Mouse (Mus musculus) macrophage (primary cell): Measurements from ENCODE around the gene Fam120c. TPM values are rescaled to one million over a fixed set of nuclear protein-coding genes. Genes with fewer than 3 reads are reported as not detected.
A peak's percentile ranks its signal among the peaks of the same experiment; 100 is the strongest.
"Not testable (repeated sequence)": the region's sequence is repeated elsewhere in the genome, so short reads cannot be mapped to it uniquely, and the experiment has no call there.

Experiments used
- H3K27ac ChIP-seq: fragments of 350-480 bp; formaldehyde crosslinking; 2 replicates; pipeline ENCODE4 v1.9.0; 2021
- H3K36me3 ChIP-seq: fragments of 350-480 bp; formaldehyde crosslinking; 2 replicates; pipeline ENCODE4 v1.9.0; 2021; ENCODE audit errors: inconsistent target
- H3K4me3 ChIP-seq: fragments of 350-480 bp; formaldehyde crosslinking; 2 replicates; pipeline ENCODE4 v1.9.0; 2021; ENCODE audit errors: inconsistent target
- H3K79me2 ChIP-seq: fragments of 350-480 bp; formaldehyde crosslinking; 2 replicates; pipeline ENCODE4 v1.9.0; 2021; ENCODE audit errors: inconsistent target
- WGBS: methylation state at CpG from one replicate; pipeline ENCODE4 v1.1.7; 2026; ENCODE audit warnings: inconsistent platforms; ENCODE audit not compliant: missing documents; 5-methylcytosine and 5-hydroxymethylcytosine counted together
- polyA plus RNA-seq: library from polyadenylated mRNA; stranded (reverse); fragments of 250-400 nt; gene quantifications from 3 replicates; pipeline ENCODE4 v1.2.4, GENCODE M21; 2018; ENCODE audit warnings: inconsistent platforms
- total RNA-seq, 78 experiments: library from RNA; depleted of rRNA; stranded (reverse); fragments of 250-400 nt; gene quantifications; 1 replicate in 9 of 78; 2 replicates in 24 of 78; 3 replicates in 43 of 78; 4 replicates in 2 of 78; pipeline ENCODE4 v1.2.4; 2018; ENCODE audit warnings: inconsistent platforms in 56 of 78

Gene Fam120c
- 1 to 10 TPM in 25 of 26 experiments, under 1 TPM in 1; 0.80 to 8.9 (median 6.3) TPM for total RNA-seq (2018; cell fraction: chromatin; rRNA removed)
- total RNA-seq (2018; cell fraction: cytosol; rRNA removed) = 1 to 10 TPM; 2.1 to 4.1 (median 3.4) TPM
- 10 to 100 TPM in 2 of 26 experiments, 1 to 10 TPM in 24; 1.1 to 12.0 (median 5.0) TPM for total RNA-seq (2018; cell fraction: nucleus; rRNA removed)
- 1.0 to 2.9 TPM (median 1.3 TPM) in 3 replicates for polyA plus RNA-seq

DNA sequence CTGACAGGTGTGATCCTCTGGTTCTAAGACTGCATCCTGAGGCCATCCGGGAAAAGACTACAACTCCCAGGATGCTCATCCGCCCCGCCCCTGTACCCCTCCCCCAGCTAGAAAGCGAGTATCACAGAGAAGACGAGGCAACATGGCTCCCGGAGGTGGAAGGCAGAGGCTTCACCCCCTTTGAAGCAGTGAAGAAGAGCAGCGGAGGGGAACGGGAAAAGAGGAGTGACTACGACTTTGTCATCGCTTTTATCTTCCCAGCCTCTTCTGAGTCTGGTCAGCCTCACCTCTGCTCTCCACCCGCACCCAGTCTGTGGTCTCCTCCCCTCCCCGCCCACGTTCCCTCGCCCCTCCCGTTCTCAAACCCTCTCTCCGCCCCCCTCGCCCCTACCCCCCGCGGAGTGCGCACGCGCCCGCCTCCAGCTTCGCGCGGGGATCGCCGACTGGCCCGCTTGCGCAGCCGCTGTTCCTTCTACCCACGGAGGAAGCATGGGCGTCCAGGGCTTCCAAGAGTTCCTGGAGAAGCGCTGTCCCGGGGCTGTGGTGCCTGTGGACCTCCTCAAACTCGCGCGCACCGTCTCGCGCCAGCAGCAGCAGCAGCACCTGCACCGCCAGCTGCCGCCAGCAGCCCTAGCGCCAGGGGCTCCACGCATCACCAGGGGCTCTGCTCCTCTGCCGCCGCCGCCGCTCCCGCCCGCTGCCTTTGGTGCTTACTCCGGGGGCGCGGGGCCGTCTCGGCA is at the start of gene Fam120c:
Fam120c (plus strand) TSS at position 415 of the 740 bp plus-strand sequence.
- Histone ChIP-seq H3K36me3 (no peaks in the 10 kb centered on the region), H3K79me2 (no peaks in the 10 kb centered on the region), H3K27ac (0 out of 2 replicates have a peak within 1 kb of the TSS, but pooled peaks have one; percentile 37), H3K4me3 (peak within 1 kb of the TSS; percentile 29)
- WGBS = 19% methylated on average over 37 of the region's 56 CpGs

DNA sequence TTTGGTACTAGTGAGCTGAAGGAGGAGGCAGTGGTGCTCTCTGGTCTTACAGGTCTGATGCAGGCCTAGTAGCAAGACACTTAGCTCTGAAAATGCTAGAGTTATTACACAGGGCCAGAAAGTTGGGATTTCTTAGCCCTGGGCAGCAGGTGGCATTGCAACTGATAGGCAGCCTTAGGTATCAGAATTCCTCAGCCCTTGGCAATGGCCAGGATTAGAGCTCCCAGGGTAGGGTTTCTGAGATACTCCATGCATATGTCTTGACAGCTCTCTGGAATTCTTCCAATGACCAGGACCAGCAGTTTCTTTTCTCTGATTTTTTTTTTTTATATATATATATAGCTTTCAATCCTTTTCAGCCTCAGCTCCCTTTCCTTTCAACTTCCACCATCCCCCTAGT is 45.6 kb upstream of the Fam120c start:
- Histone ChIP-seq H3K27ac (no peak overlapping the region), H3K4me3 (no peak overlapping the region), H3K79me2 (no peaks in the 10 kb centered on the region), H3K36me3 (no peaks in the 10 kb centered on the region)

DNA sequence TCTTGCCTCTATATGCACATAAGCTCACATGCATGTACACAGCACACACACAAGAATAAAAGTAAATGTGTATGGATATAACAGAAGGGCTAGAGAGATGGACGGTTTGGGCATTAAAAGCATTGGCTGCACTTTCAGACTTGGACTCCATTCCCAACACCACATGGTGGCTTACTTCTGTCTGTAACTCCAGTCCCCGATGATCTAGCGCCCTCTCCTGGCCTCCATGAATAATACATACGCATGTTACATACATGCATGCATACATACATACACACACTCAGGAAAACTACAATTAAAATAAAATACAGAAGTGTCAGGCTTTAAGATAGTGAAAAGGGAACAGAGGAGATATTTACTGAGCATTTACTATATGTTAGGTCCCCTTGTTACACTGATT is 30.2 kb upstream of the Fam120c start:
- 93% methylated on average over 2 of the region's 4 CpGs for WGBS
- Histone ChIP-seq H3K27ac (no peak overlapping the region), H3K36me3 (no peaks in the 10 kb centered on the region), H3K4me3 (no peak overlapping the region), H3K79me2 (no peaks in the 10 kb centered on the region)

DNA sequence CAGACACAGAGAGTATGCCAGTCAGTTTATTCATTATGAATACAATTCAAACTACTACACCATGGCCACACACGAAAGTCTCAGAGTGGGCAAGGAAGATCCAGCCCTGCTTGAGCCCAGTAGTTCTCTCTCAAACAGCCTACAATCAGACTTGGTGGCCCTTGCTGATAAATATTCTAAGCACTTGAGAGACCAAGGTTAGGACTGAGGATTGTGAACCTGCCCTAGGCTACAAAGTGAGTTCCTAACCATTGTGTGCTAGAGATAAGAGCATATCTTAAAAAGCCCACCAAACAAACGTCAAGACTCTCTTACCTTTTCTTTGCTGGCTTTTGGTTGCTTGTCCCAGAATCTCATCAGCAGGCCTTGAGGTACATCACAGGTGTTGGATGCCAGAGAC is 10.4 kb upstream of the Fam120c start:
- Histone ChIP-seq H3K27ac (no peak overlapping the region), H3K4me3 (no peak overlapping the region), H3K36me3 (no peaks in the 10 kb centered on the region), H3K79me2 (no peaks in the 10 kb centered on the region)
- WGBS = 93% methylated on average over 2 of the region's 2 CpGs

DNA sequence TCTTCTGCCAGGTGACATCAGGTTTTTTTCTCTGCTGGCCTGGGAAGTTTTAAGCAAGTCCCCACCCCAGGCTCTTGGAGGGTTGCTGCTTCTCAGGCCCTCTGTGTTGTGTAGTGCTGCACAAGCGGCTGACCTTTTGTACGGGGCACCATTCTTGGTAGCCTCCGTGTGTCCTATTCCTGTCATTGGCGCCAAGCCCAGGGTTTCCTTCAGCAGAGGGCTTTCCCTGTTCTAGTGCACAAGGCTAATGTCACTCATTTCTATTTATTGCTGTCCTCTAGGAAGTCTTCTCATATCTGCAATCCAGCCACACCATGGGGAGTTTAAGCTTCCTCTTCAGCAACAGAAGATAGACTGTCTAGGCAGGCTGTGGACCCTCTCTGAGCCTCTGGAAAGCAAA is 6.2 kb upstream of the Fam120c start:
- Histone ChIP-seq H3K36me3 (no peaks in the 10 kb centered on the region), H3K4me3 (no peak overlapping the region), H3K79me2 (no peaks in the 10 kb centered on the region), H3K27ac (no peak overlapping the region)
- 89% methylated on average over 4 of the region's 4 CpGs for WGBS

DNA sequence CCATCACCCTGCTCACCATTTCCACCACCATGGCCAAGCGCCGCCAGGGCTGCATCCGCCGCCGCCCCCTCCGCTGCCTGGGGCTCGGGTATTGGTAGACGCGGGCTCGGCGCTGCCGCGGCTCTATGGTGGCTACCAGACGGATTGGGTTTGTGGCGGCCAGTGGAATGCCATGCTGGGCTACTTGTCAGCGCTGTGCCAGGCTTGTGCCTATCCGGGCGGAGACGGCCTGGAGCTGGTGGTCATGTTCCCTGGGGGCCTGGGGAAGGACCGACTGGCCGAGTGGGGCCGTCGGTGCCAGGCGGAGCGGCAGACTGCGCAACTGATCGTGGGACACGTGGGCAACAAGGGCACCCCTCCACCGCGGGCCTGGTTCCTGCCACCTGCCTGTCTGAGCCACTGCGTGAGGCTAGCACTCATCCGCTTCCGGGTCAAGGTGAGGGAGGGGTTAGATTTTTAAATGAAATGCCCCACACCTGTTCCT is 568 bp downstream of the Fam120c start:
- Histone ChIP-seq H3K4me3 (peak overlapping the region; percentile 23), H3K36me3 (no peaks in the 10 kb centered on the region), H3K27ac (no peak overlapping the region), H3K79me2 (no peaks in the 10 kb centered on the region)
- WGBS = 15% methylated on average over 21 of the region's 33 CpGs

DNA sequence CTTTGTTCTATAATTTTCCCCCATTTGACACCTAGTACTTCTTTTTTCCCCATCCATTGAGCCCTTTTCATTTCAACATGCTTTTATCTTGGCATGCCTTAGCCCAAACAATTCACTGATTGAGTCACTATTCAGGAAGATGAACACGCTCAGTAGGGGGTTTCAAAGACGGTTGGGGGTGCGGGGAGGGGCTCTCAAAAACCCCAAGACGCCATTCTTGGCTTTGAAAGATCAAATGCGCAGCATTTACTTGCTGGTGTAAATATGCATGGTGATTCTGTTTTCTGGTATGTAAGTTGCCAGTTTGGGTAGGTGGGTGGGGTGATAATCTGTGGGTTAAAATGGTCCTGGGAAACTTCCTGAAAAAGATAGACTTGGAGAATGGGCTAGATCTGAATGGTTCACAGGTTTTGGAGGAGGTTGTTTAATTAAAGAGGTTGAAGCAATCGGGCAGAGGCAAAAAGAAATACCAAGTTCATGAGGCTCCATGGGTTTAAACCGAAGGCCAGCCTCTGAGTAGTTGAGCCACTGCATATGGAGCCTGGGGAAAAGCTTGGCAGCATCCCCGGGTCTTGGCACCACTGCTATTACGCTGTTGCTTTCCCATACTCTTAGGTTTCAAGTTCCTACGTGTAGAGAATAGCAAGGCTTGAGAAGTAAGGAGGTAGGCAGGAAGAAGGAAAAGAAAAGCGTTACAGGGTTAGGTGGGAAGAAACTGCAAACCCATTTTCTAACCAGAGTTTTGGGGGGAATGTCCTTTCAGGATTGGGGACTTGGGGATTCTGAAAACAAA is 1.6 kb downstream of the Fam120c start:
- H3K79me2 ChIP-seq = no peaks in the 10 kb centered on the region
- 65% methylated on average over 11 of the region's 11 CpGs for WGBS
- H3K4me3 ChIP-seq = peak overlapping the region; percentile 23; the same call in 1 of the 2 replicates
- H3K27ac ChIP-seq = no peak overlapping the region
- H3K36me3 ChIP-seq = no peaks in the 10 kb centered on the region

DNA sequence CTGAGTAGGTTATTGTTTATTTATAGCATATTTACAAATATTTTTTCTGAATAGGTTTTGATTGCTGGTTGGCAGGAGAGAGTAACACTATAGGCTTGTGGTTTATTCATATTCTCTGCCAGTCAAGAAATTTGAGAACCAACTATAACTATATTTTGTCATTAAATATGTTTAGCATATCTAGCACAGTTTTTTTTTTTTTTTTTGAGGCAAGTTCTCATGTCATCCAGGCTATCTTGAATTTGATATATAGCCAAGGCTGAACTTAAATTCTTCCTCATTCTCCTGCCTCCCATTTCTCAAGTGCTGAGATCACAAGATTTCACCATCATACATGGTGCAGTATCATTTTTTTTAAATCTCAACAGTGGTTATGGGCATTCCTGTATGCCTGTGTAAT is 3.3 kb downstream of the Fam120c start:
- Histone ChIP-seq H3K27ac (no peak overlapping the region), H3K36me3 (no peaks in the 10 kb centered on the region), H3K4me3 (no peak overlapping the region), H3K79me2 (no peaks in the 10 kb centered on the region)

DNA sequence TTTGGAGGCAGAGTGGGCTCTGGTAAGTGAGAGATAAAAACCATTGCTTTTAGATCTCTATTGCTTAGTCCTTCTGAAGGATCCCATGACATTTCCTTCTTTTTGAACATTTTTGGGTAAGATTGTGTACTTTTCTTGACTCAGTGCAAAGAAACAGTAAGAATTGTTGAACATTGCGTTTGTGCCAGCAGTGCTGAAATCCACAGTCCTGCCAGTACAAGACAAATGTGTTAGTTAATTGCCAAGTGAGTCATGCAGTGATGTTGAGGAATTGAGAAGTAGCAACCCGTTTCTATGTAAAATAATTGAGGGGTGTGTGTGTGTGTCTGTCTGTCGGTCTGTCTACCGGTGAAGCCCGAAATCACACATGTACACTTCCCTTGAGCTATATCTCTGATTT is 5.3 kb downstream of the Fam120c start:
- 78% methylated on average over 5 of the region's 5 CpGs for WGBS
- no peaks in the 10 kb centered on the region for H3K79me2 ChIP-seq
- H3K27ac ChIP-seq = no peak overlapping the region
- no peak overlapping the region for H3K4me3 ChIP-seq
- no peaks in the 10 kb centered on the region for H3K36me3 ChIP-seq

DNA sequence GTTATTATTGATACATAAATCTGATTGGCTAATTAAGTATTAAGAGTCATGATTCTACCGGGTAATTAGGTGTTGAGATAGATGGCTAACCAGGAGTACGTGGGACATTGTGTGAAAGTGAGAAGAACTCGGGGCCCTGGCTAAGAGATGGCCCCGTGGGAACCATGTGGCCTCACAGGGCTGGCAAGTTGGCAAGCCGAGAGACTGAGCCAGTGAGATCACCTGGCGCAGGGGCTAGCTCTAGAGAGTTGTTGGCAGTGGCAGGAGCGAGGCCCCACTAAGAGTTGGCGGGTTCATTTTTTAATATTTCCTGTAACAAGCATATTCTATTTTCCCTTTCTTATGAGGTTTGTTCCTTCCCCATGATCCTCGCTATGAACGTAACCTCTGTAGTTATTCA is 74.8 kb downstream of the Fam120c start:
- no peaks in the 10 kb centered on the region for H3K79me2 ChIP-seq
- no peak overlapping the region for H3K4me3 ChIP-seq
- H3K27ac ChIP-seq = no peak overlapping the region
- 93% methylated on average over 10 of the region's 10 CpGs for WGBS
- no peaks in the 10 kb centered on the region for H3K36me3 ChIP-seq

DNA sequence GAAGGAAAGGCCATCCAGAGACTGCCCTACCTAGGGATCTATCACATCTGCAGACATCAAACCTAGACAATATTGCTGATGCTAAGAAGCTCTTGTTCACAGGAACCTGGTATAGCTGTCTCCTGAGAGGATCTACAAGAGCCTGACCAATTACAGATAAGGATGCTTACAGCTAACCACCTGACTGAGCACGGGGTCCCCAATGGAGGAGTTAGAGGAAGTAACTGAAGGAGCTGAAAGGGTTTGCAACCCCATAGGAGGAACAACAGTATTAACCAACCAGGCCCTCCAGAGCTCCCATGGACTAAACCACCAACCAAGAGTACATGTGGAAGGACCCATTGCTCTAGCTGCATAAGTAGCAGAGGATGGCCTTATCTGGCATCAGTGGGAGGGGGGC is 76.8 kb downstream of the Fam120c start:
- no peak overlapping the region for H3K4me3 ChIP-seq
- no peaks in the 10 kb centered on the region for H3K36me3 ChIP-seq
- H3K27ac ChIP-seq = no peak overlapping the region
- WGBS = 43% methylated on average over 1 of the region's 1 CpGs
- H3K79me2 ChIP-seq = no peaks in the 10 kb centered on the region

DNA sequence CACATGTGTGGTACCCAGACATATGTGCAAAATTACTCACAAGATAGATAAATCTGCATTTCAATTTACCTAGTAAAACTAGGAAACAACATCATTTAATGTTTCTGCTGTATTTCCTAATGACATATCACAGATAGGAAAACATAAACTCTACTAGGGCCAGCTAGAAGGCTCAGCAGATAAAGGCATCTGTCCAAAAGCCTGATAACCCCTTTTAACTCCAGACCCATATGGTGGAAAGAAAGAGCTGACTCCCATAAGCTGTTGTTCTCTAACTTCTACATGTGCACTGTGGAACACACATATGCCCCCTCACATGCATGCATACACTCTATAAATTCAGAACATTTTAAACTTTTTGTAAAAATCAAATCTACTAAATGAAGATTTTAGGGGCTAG is 99.7 kb downstream of the Fam120c start:
- Histone ChIP-seq H3K36me3 (no peaks in the 10 kb centered on the region), H3K27ac (no peak overlapping the region), H3K79me2 (no peaks in the 10 kb centered on the region), H3K4me3 (no peak overlapping the region)

DNA sequence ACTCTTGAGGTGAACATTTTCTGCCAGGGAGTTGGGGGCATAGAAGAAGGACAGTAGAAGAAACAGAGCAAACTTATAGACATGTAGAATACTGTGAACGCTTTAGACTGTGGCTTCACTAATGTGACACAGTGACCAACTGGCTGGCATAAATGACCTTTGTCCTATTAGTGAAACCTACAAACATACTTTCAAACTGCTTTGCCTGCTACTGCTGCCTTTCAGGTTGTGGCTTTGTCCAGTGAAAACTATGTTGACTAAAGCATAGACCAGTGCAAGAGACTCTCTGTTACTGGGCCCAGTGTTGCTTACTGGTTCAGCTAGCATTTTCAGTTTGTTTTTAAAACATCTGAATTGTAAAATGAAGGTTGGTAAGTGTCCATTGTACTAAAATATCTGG is 100.2 kb downstream of the Fam120c start:
- Histone ChIP-seq H3K36me3 (no peaks in the 10 kb centered on the region), H3K79me2 (no peaks in the 10 kb centered on the region), H3K27ac (no peak overlapping the region), H3K4me3 (no peak overlapping the region)
- 80% methylated on average over 1 of the region's 1 CpGs for WGBS

DNA sequence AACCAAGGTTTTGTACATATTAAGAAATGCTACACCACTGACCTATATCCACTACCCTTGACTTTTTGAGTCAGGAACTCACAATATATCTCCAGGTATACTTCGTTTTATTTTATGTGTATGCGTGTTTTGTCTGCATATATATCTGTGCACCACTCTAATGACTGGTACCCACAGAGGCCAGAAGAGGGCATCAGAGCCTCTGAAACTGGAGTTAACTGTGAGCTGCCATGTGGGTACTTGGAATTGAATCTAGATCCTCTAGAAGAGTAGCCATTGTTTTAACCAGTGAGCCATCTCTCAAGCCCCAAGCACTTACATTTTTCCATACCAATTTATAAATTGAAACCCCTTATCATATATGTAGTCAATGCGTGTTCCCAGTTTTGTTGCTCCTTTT is 144.2 kb downstream of the Fam120c start:
- H3K79me2 ChIP-seq = no peaks in the 10 kb centered on the region
- no peak overlapping the region for H3K4me3 ChIP-seq
- WGBS = 80% methylated on average over 3 of the region's 3 CpGs
- no peak overlapping the region for H3K27ac ChIP-seq
- H3K36me3 ChIP-seq = no peaks in the 10 kb centered on the region

DNA sequence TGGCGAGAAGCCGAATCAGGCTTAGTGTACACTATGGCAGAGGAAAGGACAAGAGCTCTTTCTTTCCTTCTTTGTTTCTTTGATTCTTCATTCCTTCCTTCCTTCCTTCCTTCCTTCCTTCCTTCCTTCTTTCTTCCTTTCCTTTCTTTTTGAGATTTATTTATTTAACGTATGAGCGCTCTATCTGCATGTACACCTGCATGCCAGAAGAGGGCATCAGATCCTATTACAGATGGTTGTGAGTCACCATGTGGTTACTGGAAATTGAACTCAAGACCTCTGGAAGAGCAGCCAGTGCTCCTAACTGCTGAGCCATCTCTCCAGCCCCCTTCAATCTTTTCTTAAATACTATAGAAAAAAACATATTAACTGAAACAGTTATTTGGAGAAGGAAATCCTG is 149.3 kb downstream of the Fam120c start:
- H3K27ac ChIP-seq, H3K4me3 ChIP-seq, H3K36me3 ChIP-seq, H3K79me2 ChIP-seq: not testable (repeated sequence)
- 92% methylated on average over 2 of the region's 4 CpGs for WGBS
